Mouse (Mus musculus): ENCODE data around the gene Bach1.
"Not testable (repeated sequence)": the region's sequence is repeated elsewhere in the genome, so short reads cannot be mapped to it uniquely, and the experiment has no call there.

Gene Bach1

DNA sequence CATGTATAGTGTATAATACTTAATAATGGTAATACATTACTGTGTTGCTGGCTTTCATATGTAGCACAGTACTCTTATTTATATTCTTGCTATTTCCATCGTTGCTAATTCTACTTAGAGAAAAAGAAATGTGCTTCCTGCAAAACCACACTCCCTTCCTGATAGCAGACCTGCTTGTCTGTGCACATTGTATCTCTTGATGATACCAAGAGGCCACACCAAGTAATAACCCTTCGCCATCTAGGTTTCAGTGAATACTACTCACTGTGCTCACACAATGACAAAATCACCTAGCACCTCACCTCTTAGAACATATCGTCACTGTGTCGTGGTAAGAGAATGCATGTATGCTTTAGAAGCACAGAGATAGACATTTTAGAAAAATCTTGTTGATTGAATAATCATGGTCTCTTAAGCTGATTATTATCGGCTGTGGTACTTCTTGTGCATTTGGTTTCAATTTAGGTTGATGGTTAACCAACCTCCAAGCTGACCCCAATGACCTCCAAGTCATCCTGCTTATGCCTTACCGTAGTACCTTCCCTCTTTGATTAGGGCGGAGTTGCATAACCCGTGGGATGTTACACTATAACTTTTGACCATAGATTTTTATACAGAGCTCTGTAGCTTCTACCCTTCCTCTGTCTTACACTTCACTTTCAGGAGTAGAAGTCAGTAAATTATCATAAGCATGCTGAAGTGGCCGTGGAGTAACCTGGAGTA, 17.7 kb upstream of the Bach1 start:
- in situ Hi-C loops (cut with MboI, MseI) = no loop called here

DNA sequence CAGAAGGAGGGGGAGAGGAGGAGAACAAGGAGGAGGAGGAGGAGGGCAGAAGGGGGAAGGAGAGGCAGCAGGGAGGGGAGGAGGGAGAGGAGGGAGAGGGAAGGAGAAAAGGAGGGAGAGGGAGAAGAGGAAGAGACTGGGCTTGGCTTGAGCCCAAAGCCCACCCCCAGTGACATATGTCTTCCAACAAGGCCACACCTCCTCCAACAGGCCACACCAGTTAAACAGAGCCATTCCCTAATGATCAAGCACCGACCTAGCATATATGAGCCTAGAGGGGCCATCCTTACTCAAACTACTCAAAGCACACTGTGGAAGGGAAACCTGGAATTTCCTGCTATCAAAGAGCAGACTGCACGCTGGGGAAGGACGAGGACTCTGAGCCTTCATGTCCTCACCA, 16.9 kb upstream of the Bach1 start:
- in situ Hi-C loops (cut with MboI, MseI) = no loop called here

DNA sequence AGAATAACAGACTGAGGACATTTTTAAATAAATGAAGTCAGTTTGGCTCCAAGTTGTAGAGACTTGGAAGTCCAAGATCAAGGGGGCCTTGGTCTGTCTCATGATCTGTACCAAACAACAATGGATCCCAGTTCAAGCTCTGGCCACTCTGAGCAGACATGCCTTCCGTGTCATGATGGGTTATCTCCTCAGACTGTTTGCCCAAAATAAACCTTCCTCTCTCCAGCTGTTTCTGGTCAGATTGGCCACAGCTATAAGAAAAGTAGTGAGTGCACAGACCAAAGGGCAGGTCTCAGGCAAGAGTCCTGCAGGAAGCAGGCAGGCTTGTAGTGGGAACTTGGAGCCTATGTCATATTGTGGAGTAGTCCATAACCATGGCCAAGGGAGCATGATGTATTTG, 12.3 kb upstream of the Bach1 start:
- in situ Hi-C loops (cut with MboI, MseI) = no loop called here

DNA sequence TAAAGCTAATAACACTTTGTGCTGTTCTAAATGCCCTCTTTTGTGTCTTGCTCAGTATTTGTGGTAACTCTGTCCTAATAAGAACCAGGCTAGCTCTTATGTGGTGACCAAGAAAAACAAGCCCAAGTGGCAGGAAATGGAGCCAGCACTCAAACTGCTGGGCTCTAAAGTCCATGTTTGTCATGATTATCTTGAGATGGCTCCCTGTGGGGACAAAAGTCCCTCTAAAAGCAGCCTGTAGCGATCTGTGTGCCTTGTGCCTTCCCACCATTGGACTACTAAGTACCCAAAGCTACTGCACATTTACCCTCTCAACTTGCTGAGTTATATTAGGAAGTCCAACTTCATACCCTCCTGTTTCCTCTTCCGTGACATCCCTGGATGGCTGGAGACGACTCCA, 11.4 kb upstream of the Bach1 start:
- in situ Hi-C loops (cut with MboI, MseI) = no loop called here

DNA sequence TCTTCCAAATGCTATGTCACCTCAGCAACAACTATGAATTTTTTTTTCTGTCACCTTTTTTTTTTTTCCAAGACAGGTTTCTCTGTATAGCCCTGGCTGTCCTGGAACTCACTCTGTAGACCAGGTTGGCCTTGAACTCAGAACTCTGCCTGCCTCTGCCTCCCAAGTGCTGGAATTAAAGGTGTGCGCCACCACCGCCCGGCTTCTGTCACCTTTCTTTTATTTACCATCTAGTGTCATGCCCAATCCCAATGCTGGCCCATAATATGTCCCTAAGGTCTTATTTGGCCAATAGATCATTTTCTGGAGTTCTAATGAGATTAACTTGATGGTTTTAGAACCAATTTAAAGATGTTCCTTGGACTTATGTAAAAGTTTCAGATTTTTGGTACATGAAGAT, 10.4 kb upstream of the Bach1 start:
- in situ Hi-C loops (cut with MboI, MseI) = not testable (repeated sequence)

DNA sequence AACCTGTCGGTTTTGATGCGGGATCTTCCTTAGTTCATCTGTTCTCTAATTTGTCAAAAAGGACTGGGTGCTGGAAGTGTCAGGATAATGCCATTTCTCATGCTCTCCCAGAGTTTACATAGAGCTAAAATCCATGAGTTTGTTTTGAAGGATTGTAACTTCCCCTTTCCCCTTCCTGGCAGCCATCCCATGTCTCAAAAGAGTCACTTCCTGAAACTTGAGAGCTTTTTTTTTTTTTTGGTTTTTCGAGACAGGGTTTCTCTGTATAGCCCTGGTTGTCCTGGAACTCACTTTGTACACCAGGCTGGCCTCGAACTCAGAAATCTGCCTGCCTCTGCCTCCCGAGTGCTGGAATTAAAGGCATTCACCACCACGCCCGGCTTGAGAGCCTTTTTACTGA, 9.9 kb upstream of the Bach1 start:
- in situ Hi-C loops (cut with MboI, MseI) = not testable (repeated sequence)

DNA sequence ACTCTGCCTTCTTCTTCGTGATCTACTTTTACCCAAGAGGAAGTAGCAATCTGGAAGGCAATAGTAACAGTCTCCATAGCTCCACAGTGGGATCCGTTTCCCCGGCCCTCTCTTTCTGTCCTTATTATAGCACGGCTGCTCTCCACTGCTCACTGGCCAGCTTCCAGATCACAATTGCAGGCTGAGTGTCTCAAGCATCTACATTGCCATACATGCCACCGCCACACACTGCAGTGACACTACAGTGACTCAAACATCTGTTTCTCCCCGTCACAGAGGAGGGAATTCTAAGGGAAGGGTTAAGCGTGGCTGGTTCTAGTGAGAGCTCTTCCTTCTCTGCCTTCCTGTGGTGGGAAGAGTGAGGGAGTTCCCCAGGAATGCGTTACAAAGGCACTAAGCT, 9.5 kb upstream of the Bach1 start:
- in situ Hi-C loops (cut with MboI, MseI) = no loop called here

DNA sequence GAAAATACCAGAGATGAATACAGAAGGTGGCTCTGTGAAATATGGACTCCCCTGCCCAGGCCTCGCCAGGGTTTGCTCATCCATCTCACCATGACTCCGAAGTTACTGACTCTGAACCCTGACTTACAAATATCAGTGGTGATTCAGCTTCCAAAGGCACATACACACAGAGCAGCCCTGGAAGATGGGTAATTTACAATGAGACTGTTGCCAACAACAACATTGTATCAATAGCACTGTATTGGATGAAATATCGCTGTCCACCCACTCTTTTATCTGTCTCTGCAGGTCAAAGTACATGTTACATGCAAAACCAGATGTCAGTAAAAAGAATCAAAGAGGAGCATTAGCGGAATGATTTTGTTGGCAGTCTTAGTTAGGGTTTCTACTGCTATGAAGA, 8.2 kb upstream of the Bach1 start:
- in situ Hi-C loops (cut with MboI, MseI) = no loop called here

DNA sequence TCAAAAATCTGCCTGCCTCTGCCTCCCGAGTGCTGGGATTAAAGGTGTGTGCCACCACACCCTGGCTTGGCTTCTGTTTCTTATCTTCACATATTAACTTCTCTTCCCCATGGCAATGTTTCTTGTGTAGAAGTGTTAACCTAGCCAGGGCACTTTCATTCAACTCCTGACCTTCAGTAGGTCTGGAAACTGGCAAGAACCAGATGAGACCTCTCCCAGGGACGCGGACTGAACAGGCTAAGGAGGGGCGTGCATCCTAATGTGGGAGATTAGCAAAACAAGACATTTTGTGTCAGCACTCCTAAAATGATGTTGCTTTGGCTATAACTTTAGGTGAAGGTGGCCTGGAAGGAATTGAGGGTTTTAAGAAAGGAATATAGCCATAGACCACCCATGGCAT, 7.6 kb upstream of the Bach1 start:
- in situ Hi-C loops (cut with MboI, MseI) = no loop called here

DNA sequence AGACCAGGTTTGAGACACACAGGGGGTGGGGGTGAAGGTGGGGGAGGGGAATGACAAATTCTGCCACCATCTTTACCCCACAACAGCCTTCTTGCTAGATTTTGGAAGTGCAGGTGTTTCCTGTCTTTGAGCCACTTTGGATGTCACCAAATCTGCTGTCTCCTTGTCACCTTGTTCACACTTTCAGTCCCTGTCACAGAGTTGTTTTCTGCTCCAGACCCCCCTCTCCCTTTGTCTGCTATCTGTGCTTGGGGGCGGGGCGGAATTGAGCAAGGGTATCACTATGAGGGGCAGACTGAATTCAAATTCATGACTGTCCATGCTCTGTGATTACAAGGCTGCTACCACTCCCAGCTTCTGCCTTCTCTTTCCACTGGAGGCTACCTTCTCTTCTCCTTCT, 6.2 kb upstream of the Bach1 start:
- in situ Hi-C loops (cut with MboI, MseI) = no loop called here

DNA sequence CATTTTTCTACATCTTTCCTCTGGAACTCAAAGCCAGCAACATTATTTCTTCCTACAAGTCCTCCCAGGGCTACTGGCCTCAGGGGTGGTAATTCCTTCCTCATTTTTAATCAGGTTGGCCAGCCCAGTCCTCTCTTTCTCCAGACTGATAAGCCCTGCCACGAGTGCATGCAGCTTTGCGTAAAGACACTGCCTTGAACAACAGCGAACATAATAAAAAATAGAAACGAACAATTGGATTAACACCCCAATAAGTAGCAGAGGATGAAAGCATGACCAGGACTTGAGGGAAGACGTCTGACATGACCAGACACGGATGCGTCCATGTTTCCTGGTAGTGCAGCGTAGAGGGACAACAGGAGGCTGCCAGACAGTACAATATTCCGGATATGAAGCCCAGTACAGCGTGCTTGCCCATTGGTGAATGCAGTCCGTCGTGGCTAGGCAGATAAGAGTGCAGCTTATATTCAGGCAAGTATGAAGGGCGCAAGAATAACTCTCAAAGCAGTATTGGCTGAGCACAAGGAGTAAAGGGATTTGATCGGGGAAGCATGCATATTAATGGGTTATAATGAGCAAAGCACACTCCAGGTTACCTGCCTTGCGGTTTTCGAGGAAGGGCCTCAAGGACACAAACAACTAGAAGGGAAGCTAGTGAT, 909 bp upstream of the Bach1 start:
- in situ Hi-C loops (cut with MboI, MseI) = loop anchor here (5.0 kb wide), 1 partner anchor 36 kb away; no protein-coding TSS in a partner anchor

DNA sequence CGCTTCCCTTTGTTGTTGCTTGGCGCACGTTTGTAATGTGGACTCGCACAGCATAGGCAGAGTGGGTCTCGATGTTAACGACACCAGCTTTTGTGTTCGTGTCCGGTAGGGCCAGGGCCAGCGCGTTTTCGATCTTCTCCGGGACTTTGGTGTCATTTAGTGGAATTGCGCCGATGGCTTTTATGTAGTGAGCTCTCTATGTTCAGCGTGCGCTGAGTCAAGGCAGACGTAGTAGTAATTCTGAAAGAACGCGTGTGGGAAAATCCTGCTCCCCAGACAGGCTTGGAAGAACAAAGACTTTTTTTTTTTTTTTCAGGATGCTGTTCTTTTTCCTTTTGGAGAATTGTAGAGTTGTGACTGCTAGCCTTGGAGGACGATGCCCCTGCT, 554 bp downstream of the Bach1 start:
- in situ Hi-C loops (cut with MboI, MseI) = loop anchor here (5.0 kb wide), 1 partner anchor 37 kb away; no protein-coding TSS in a partner anchor

DNA sequence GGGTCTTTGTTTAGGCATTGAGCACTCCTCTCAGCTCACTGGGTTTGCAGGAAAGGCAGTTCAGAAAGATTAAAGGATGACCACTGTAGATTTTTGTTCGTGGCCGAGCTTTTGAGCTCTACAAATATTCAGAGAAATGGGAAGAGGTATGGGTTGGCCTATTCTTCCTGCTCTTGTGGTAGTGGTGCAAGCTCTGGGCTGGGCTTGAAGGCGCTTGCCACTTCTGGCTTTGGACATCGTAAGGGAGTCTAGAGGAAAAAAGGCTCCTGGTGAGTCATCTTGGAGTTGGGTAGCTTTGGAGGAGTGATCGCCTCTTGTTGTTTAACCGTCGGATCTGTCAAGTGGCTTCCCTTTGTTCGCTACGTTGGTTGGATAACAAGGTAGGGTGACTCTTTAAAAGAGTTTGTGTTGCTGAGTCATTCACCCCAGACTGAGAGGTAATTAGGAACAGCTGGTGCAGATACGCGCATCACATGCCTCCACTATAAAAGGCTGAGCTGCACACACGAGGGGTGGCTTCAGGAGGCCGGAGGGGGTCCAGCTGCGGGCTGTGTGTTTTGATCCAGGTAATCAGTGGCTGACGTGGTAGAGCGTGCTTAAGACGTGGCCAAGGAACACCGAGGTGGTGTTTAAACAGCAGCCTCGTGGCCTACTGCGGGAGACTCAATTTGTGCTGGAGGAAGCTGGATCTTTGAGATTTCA, 1.1 kb downstream of the Bach1 start:
- in situ Hi-C loops (cut with MboI, MseI) = loop anchor here (5.0 to 10.0 kb wide), 2 partner anchors 38 to 55 kb away; no protein-coding TSS in a partner anchor

DNA sequence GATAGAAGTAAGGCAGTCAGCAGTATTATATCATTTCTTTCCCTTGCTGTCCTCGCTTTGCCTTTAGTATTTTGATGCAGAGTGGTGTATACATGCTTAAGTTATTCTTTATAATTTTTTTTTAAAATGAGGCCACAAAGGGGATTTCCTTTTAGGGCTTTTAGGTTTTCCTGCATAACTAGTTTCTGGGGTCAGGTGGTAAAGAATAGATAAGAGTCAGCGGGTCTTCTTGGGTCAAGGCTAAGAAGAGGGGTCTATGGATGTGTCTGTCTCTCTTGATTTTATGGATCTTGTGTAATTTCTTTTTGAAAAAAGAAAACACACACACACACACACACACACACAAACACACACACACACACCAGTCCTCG, 1.6 kb downstream of the Bach1 start:
- in situ Hi-C loops (cut with MboI, MseI) = loop anchor here (10.0 kb wide), 1 partner anchor 56 kb away; no protein-coding TSS in a partner anchor

DNA sequence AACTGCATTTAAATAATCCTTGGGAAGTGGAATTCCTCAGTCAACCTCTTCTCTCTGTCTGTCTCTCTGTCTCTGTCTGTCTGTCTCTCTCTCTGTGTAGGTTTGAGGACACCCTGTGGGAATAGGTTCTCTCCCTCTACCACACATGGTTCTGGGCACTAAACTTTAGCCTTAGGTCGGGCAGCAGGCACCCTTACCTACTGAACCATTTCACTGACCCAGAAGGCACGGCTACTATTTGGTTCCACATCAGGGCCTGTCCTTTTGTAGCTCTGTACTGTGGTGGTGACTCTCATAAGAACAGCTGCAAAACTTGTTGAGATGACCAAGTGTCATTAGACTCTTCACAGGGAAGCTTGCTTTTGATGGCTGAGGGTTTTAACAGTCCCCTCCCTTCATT, 3.1 kb downstream of the Bach1 start:
- in situ Hi-C loops (cut with MboI, MseI) = loop anchor here (10.0 kb wide), 1 partner anchor 57 kb away; no protein-coding TSS in a partner anchor

DNA sequence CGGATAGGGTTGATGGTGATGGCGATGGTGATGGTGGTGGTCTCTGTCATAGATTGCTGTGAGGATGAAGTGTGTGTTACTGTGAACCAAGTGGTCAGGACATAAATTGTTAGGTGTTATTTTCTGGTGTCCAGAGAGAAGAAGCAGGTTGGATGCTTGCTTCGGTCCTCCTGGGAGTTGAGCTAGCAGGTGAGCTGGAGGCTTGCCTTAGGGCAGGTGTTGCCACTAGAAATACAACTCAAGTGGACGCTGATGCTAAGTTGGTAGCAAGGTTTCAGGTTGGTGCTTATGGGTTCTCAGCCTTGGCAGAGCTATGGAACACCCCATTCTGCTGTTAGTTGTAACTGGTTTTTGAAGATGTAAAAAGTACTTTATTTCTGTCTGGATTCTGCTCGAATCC, 4.1 kb downstream of the Bach1 start:
- in situ Hi-C loops (cut with MboI, MseI) = loop anchor here (10.0 kb wide), 1 partner anchor 58 kb away; no protein-coding TSS in a partner anchor

DNA sequence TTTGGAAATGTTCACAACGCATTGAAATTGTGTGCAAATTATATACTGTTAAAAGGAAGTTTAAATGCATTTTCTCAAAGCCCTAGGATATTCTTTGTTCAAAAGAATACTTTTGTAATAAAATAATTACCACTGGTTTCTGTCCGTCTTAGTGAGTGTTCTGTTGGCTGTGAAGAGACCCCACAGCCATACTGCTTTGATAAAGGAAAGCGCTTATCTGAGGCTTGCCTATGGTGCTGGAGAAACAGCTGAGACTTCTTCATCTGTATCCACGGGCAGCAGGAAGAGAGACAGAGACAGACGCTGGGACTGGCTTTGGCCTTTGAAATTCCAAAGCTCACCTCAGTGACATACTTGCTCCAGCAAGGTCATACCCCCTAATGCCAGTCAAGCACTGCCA, 5.5 kb downstream of the Bach1 start:
- in situ Hi-C loops (cut with MboI, MseI) = loop anchor here (10.0 kb wide), 1 partner anchor 59 kb away; no protein-coding TSS in a partner anchor

DNA sequence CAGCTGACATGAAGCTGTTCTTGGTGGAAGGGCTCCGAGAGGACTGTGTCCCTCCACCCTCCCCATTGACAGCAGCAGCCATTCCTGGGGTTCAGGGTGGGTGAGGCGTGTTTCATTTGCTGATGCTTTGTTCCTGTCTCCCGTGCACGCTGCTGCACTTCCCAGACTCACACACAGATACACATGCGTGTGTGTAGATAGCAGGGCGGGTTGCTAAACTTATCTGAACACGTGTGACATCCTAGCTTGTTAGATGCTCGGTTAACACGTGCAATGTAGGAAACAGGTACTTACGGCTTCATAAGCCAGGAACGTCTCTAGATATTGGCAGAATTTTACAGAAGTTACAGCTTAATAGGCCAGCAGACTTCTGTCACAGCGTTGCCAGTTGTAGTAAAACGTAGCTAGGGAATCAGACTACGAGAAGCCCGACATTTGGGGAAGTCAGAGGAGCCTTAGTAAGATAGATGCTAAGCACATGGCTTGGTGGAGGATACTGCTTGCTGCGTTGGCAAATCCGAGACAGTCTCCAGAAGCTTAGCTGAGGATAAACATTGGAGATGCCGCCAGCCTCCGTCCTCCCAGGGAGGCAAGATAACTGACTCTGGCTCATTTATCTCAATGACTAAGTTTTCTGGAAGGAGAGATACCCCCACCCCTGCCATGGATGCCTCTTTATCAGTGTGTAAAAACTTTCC, 7.3 kb downstream of the Bach1 start:
- in situ Hi-C loops (cut with MboI, MseI) = loop anchor here (10.0 kb wide), 1 partner anchor 61 kb away; no protein-coding TSS in a partner anchor

DNA sequence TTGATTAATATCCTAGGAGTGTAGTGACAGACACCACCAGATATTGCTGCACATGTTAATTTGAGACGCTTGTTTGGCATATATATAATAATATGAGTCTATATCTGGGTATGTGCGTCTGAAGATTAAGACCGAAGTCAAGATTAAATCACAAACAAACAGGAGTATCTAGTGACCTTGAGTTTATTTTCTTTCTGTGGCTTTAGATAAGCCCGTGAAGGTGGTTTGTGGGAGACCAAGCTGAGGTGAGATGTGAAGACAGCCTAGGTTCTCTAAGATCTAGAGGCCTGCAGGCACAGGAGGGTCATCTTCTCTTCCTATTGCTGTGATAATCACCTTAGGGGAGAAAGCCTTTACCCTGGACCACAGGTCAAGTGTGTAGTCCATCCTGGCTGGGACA, 8.6 kb downstream of the Bach1 start:
- in situ Hi-C loops (cut with MboI, MseI) = loop anchor here (10.0 kb wide), 1 partner anchor 63 kb away; no protein-coding TSS in a partner anchor

DNA sequence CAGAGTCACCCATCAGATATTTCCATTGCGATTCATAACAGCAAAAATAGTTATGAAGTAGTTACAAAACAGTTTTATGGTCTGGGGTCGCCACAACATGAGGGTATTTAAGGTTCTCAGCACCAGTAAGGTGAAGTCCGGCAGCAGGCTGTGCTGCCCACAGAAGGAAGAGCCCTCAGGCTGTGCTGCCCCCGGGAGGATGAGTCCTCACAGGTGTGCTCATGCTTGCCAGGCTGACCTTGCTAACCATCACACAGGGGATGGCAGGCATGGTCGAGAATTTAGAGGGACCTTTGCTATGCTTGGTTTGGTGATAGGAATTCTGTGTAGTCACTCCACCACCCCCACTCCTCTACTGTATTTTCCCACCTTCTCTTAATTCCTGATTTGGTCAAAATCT, 9.8 kb downstream of the Bach1 start:
- in situ Hi-C loops (cut with MboI, MseI) = loop anchor here (10.0 kb wide), 1 partner anchor 64 kb away; no protein-coding TSS in a partner anchor

DNA sequence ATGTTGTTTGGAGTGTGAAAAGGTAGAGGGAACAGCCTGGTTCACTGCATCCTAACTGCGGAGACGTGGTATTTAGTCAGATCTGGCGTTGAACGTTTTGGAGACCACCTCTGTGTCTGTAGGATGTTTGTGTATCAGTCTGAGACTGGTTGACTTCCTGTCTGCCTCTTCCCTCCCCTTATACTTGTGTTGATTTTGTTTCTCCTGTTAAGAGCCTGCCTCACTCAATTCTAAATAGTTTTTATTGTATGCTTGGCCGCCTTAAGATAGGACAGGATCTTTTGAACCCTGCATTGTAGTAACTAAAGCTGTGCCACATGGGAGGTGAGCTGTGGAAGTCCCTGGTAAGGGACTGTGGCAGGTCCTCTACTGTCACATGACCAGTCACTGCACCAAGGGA, 10.4 kb downstream of the Bach1 start:
- in situ Hi-C loops (cut with MboI, MseI) = loop anchor here (10.0 kb wide), 1 partner anchor 64 kb away; no protein-coding TSS in a partner anchor

DNA sequence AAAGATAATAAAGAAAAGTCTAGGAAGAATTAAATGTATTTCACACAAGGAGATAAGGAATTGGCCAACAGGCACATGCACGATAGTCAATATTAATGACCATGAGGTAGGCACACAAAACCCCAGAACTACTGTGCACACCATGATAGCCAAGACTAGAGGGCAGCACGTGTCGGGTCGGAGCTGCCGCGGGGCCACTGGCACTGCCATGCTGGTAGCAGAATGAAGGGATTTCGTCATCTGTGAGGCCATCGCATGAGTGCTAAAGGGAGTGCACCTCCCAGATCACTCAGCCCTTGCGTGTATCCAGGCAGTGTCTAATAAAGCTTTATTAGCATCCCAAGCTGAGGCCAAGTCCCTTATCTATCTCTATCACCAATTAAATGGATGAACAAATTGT, 11.2 kb downstream of the Bach1 start:
- in situ Hi-C loops (cut with MboI, MseI) = loop anchor here (10.0 kb wide), 1 partner anchor 65 kb away; no protein-coding TSS in a partner anchor

All from T-helper 2 cell (primary cell).